Mouse (Mus musculus) granulocyte monocyte progenitor cell, adult 5-6 weeks (primary cell): ENCODE data around the gene Plcb1. TPM values are rescaled to one million over a fixed set of nuclear protein-coding genes. Genes with fewer than 3 reads are reported as not detected.

Source experiments
- ATAC-seq: replicated peaks from 2 replicates; pipeline ENCODE4 v1.8.0; 2016; ENCODE audit warnings: mild to moderate bottlenecking, moderate TSS enrichment, inconsistent platforms; ENCODE audit not compliant: poor library complexity, severe bottlenecking
- total RNA-seq, 2 experiments: library from RNA; stranded (forward) in 1 of 2; stranded (reverse) in 1 of 2; fragments of 200-712, 200-1000 nt in 1 of 2; fragments of >200 nt in 1 of 2; fragmentation: Nextera tagmentation in 1 of 2; gene quantifications; 2 replicates each; pipeline ENCODE4 v1.2.3; 2014 to 2017

Gene Plcb1
- total RNA-seq, 2 experiments from 2014 or later: 7.9 to 8.2 TPM

DNA sequence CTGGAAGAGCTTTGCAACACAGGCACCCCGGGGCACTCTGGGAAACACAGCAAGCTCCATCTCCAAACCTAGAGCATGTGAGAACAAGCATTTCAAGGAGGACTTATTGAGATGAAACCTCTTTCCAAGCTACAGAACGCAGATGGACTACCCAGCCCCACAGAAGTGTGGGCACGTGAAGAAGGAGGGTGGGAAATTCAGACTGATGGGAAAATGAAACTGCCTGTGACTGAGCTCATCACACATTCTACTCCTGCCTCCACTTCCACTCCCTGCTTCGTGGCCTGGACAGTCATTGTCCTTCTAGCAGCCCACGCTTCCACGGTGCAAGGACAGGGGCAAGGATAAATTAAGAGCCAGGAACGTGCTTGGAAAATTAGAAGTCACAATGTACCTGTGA lies 370.2 kb downstream of the Plcb1 start:
- no peak for ATAC-seq

DNA sequence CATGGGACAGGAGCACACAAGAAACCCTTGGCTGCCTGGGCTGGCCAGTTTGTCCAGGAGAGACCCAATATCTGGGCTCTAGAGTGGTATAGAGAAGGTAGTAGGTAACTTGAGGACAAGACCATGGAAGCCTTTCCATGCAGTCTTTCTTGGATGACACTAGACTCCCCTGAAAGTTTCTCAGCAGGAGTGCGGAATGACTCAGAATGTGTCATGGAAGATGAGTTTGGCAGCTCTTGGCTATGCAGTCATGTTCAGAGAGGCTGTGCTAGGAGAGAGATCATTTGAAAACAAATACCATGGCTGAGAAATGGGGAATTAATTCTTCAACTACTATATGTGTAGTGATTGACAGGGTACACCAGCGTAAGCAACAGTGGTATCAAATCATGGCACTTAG lies 372.1 kb downstream of the Plcb1 start:
- no peak for ATAC-seq

DNA sequence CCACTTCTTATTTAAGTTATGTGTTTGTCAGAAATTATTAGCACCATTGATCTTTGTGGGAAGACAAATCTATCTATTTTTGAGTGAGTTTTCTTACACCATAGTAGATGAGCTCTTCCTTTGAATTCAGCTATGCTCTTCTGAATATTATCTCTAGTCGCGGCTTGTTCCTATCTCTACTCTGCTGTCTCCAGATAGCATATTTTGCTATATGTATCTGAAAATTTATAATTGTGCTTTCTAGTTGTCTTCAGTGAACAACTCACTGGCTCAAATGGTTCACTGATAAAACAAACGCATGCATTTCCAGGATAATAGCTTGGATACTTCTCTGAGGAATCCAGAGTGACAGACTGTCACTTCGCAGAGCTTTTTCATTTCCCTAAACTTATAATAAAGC lies 375.8 kb downstream of the Plcb1 start:
- ATAC-seq: no peak

DNA sequence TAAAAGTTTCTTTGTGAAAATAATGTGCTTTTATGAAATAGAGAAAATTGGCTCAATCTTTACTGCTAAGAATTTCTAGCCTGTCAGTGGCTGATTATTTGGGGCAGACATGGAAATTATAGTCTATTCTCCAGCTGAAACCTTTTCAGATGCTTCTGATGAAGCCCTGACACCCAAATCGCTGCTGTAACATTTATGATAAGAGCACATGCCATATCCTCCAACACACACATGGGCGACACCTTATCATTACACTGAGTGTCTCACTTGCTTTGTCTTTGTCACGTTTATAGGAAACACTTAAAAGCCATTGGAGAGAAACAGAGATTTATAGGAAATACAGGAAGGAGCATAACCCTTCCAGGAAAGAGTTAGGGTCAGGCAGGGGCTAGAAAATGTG lies 379.6 kb downstream of the Plcb1 start:
- no peak for ATAC-seq

DNA sequence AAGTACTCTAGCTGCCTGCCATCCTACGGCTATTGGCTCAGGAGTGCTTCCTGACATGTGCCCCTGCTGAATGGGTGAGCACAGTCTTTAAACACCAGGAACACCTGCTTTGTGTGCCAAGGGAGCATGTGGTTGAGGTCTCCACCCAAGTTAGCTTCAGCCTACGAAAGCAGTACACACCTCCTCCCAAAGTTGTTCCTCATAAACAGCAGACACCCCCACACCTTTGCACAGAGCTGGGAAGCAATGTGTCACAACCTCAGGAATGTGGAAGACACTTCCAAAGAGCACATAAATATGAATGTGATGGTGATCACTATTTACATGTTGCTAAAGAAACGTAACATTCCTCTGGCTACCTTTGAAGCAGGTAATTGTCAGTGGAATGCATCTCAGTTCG lies 389.7 kb downstream of the Plcb1 start:
- ATAC-seq: no peak

DNA sequence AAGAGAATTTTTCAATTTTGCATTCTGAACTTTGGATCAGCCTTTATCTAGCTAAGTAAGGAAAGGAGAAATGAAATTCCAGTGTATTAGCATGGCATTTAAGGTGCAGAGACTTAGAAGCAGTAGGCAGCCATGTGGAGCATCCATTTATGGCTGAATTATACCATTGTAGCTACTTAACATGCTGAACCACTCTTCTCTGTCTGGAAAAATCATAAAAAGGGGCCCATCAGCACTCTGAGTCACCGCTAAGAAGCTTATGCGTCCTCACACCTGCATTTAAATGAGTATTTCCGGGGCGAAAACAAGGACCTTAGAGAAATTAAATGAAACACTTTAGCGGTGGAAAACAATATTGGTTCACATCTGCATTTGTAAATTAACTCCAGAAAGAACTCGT lies 401.8 kb downstream of the Plcb1 start:
- ATAC-seq: no peak

DNA sequence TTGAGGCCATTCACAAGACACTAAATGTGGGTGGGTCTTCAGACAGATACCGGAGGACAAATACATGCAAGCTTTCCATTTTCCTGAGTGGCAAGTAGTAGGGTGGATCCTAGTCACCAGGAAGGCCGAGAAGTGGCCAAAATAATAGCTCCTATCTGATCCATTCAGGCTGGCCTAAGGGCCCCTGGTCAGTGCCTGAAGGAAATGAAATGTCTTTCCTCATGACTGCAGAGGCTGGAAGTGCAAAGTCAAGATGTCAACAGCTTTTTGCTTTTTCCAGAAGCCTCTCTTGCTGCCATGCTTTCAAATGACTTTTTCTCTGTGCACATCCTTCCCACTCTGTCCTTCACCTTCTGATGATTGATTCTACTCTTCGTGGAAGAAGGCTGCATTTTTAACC lies 415.0 kb downstream of the Plcb1 start:
- ATAC-seq: no peak

DNA sequence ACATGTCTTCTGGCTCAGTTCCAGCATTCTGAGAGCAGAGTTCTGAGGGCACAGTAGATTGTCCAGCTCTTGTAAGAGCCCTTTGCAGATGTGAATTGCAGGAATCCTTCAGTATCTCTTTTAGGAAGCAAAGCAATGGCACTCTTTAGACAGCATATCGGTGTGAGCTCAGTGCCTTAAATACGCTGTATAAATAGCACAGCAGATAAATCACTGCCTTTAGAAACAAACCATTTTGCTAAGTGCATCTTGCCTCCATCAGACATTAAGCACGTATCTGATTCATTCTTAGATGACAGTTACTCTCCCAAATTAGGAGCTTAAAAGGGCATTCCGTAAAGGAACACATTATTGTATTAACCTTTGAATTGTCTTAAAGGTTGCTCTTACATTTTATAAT lies 416.5 kb downstream of the Plcb1 start:
- ATAC-seq: no peak

DNA sequence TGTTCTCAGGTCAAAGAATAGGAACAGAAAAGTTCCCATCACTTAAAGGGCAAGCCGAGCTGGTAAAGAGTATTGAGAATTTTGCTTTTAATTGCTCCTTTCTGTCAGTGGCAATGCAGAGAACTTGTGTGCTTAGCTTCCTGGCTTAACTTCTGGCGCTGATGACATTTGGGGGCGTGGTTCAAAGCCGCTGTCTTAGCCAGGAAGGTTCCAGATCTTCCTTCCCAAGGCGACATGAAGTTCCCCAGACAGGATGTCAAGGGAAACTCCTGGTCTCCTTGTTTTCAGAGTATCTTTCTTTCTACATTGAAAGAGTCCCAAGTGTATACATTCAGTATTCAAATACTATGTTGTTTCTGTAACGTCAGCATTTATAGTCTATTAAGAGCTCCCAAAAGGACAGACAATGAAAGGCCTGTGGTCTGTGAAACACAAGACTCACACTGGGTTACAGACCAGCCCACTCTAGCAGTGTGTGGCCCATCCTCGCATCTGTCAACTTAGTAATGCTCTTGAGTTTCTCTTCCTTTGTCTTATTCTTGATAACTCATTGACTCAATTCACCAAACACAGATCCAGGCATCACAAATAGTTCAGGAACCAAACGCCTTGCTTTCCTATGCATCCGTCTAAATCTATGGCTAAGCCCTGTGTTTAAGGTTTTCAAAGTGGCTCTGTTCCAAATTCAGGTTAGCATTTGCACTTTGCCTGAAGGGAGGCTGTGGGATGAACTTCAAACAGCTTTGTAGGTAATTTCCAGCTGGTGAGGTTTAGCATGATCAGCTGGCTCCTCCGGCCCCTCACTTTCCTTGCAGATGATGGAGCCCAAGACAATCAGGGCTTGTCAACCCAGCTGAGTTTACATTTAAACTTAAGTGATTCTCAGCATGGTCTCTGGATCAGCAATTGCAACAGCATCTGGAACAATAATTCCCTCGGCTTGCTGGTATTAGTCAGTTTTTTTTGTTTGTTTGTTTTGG lies 418.6 kb downstream of the Plcb1 start:
- ATAC-seq: no peak

DNA sequence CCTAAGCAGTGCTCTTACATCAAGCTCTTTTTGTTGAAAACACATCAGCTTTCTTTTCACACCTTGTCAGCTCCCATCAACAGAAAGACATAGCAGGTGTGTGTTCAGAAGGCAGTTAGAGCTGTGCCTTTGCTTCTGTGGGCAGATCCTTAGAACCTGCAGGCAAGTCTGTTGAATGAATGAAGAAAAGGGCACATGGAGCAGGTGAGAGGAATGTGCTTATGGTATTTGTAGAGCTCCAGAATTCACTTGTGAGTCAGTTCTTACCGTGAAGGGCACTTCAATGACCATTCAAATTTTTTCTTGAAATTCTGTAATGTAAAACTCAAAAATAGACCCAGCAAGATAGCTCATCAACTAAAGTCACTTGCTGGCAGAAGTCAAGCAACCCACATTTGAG lies 423.0 kb downstream of the Plcb1 start:
- ATAC-seq: no peak

DNA sequence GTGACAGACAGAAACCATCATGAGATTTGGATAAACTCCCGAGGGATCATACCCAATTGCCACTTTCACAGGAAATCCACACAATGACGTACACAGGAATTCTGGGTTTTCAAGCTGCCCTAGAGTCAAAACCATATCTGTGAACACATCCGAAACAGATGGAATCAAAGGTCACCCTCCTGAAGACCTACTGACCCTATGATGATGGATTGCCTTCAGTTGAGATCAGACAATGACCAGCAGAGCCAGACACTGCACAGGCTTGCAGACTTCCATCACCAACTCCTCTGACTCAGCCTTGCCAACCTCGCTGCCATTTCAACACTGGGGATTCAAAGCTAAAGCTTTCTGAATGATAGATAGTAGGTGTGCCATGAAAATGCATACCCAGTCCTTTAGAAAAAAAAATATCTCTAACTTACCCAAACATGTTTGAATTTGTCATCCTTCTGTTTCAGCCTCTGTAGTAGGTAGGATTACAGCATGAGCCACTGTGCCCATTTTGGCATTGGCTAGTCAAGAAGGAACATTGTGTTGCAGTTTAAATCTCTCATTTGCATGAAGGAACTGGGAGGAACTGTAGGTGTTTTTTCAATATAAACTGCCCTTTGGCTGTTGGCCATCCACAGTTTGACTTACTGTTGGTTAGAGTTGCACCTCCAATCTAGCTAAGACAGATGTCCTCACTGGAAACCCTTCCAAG lies 429.0 kb downstream of the Plcb1 start:
- ATAC-seq: no peak

DNA sequence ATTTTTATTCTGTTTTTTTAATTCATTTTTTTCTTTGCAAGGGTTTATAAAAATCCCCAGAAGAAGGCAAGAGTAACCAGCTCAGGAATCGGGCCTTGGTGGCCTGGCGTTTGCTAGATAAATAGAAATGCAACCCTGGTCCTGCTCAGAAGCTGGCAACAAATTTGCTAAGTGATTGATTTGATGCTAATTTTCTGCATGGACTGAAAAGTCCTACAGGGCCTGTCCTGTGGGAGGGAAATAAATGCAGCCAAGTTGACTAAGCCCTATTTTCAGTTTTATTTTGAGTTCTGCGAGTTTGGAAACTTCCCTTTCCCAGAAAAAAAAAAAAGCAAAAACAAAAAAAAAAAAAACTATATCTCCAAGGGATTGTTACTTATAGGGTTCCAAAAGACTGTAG lies 433.5 kb downstream of the Plcb1 start:
- no peak for ATAC-seq

DNA sequence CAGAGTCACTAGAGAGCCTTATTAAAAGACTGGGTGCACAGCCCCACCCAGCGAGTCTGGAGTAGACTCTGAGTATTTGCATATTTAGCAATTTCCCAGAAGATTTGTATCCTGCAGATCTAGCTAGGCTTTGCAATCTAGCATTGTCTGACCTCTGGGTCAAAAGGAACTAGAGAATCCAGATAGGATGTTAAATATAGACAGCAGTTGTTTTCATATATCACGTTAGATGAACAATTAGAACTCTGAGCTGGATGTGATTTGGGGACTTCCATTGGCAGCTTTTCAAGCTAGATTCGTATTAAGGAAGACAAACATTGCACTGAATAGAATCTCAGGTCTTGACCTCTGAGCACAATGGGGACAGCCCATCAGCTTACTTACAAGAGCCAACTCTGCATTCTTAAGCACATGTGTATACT lies 439.7 kb downstream of the Plcb1 start:
- no peak for ATAC-seq

DNA sequence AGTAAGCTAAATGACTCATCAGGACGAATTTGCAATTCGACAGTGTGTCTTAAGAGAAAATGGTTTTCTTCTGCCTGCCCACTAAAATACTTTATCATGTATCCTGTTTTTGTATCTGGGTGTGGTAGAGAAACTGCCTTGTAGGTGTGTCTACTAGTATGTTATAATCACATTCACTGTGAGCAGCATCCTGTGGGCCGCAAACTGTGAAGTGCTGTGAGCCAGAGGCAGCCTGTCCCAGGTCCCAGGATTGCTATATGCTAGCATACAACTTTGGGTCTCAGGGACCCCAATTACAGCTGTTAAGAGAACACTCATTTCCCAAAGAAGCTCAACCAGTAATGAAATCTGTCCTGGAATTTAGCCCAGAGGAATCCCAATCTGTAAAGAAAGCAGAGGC lies 444.4 kb downstream of the Plcb1 start:
- no peak for ATAC-seq

DNA sequence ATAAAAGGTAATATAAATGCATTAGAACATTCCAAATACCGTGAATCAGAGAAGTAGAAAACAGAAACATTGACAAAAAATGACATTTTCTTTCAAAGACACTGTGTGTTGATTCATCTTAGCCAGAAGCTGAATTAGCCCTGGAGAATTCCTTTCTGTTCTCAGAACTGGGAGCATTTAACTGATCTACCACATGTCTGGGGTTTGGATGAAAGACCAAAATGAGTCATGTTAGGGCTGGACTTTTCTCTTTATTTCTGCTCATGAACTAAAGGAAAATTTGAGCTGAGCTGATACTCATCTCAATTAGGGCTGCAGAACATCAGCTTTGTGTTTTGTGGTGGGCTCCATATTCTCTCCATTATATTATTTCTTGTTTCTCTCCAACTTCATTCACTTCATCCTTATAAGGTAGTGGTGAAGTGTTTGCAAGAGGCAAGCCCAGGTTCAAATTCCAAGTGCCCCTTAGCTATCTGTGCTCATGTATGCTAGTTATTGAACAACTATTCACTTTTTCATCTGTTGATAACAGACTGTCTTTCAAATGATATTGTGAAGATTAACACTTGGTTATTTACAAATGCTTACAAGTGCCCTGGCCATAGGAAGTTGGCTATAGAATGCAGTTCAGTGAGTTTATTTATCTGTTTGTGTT lies 456.9 kb downstream of the Plcb1 start:
- ATAC-seq: no peak

DNA sequence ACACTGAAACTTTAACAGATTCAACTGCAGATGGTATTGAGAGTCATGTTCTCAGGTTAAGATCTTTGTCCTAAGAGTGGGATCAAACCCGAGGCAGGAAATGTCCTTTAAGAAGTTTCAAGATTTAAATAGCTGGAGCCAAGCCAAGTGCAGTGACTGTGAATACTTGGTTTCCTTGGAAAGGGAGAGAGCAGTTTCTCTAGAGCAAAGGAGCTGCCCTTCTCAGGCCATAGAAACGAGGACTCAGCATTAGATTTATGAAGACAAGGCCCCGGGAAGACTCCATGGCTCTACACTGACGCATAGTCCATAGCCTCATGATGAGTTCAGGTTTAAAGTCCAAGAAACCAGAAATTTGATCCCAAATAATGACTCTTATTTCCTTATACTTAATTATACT lies 457.9 kb downstream of the Plcb1 start:
- ATAC-seq: no peak

DNA sequence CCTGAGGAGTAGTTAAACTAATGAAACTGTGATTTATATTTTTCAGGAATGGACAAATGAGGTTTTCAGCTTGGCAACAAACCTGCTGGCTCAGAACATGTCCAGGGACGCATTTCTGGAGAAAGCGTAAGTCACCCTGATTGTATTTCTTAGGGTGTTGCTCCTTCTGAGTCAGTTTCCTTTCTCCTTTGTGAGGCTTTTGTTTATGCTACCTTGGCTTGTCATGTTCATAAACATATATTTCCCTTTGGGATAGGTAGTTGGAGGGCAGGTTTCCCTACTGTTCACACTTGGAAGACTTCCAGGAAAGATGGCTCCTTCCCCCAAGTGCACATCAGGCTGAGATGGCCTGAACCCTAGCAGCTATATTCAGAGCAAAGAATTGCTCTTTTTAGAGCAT lies 464.1 kb downstream of the Plcb1 start:
- ATAC-seq: no peak

DNA sequence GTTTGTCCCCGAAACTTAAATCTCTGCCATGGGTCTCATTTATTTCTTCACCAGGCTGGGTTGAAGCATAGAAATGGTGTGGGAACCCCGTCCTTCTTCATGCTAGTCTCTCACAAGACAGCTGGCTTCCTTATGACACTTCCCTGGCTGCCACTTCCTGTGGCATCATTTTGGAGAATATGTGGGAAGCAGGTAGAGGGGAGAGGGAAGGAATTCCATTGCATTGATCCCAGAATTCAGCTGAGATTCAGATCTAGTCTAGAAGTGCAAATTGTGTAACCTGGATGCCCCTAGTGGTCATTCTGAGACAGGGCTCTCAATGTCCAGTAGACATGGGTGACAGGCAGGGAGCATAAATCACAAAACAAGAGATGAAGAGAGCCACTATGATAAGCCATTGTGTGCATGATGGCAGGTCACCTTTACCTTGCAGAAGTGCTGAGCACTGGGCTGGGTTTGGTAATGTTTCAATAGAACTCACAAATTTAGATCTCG lies 466.0 kb downstream of the Plcb1 start:
- no peak; the same call in 1 of the 2 replicates for ATAC-seq

DNA sequence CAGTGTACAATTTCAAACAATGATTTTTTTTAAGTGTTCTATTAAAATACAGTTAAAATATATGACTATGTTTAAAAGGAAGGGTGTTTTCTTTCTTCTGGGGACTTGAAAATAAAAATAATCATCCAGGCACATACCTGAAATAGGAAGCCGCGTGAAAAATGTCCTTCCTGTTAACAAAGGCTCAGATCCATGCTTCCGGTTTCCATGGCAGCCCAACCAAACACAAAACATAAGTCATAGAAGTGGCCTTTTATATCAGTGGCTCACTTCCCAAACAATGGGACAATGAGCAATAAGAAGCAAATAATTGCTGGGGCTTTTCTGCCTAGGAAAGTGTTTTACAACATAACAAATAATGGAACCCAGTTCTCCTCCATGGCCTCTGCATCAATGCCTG lies 473.3 kb downstream of the Plcb1 start:
- no peak for ATAC-seq

DNA sequence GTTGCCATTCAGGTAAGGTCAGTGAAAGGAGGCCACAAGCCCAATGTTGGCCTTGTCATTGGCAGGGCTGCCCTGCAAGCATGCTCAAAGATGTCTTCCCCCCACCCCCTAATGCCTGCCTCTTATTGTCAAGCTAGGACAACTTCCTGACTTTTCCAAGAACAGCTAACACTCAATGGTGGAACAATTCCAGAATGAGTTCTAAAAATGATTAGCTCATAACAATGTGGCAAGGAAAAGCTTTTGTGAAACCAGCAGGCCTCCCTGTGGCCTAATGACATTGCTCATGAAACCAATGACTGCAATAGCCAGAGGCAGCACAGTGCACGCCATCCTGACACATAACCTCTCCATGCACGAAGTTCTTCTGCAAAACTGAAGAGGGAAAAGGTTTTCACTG lies 478.1 kb downstream of the Plcb1 start:
- ATAC-seq: no peak

DNA sequence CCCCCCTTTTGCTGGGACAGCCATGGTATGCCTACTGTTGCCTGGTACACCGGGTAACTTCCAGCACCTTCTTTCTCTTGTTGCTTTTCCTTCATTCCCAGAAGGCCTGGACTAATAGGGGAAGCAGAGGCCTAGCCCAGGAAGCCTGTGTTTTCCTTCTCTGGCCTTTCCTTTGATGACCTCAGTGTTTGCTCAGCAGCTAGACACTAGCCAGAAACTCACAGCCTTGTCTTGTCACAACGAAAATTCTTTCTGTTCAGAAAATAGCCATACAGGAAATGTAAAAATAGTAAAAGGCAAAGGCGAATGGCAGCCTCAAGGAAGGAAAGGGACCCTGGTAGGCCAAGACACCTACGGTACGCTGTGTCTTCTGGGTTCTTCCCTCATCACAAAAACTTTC lies 489.1 kb downstream of the Plcb1 start:
- no peak for ATAC-seq
